Mouse (Mus musculus): Measurements from ENCODE around the gene Iqgap3. TPM values are rescaled to one million over a fixed set of nuclear protein-coding genes. Genes with fewer than 3 reads are reported as not detected.

Iqgap3 gene
- total and polyA plus RNA-seq, 3 experiments = 0.21 to 0.64 (median 0.45) TPM

DNA sequence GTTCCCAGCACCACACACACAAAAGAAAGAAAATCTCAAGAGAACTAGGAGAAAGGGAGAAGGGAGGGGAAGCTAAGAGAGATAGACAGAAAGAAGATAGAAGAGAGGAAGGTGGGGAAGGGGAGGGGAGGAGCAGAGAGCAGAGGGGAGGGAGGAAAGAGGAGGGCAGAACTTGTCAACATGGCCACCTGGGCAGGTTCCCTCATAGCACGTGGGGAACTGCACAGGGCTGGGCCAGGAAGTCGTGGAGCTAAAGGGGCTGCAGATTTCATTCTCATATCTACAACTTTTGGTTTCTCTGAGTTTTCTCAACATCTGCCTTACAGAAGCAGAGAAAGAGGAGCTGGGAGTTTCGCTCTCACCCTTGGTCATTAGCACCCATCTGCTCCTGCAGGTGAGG lies 45.9 kb downstream of the Iqgap3 start:
- intact Hi-C loops (cut with DNase I) = loop anchor here (10.0 kb wide), 1 partner anchor 47 kb away; no protein-coding TSS in a partner anchor
- H3K36me3 ChIP-seq (ENCODE audit: control insufficient read depth, insufficient read depth, low read length) = no peaks in the 10 kb centered on the region
- H3K27me3 ChIP-seq (ENCODE audit: control insufficient read depth, insufficient read depth, low read length) = no peaks in the 10 kb centered on the region
- no peaks in the 10 kb centered on the region for H3K79me2 ChIP-seq (replicated peaks; ENCODE audit: control insufficient read depth, insufficient read depth, low read length)
- H3K4me1 ChIP-seq (ENCODE audit: control insufficient read depth, insufficient read depth, low read length) = peaks cover 2% of the 10 kb centered on the region; the same call in 1 of the 2 replicates
- TF ChIP-seq EP300 (IDR thresholded peaks at IDR 0.05; ENCODE audit: insufficient read depth, low read depth, low read length) (no peak), CTCF (IDR thresholded peaks at IDR 0.05) (no peak), POLR2A (IDR thresholded peaks at IDR 0.05; ENCODE audit: insufficient read depth, low read depth, low read length) (no peak)
- H3K27ac ChIP-seq = no peak overlapping the region
- no peak overlapping the region for H3K9ac ChIP-seq (ENCODE audit: low read depth, low read length)
- 52% methylated on average over 3 of the region's 3 CpGs for WGBS
- DNase-seq = no peak
- H3K4me3 ChIP-seq = no peak overlapping the region

DNA sequence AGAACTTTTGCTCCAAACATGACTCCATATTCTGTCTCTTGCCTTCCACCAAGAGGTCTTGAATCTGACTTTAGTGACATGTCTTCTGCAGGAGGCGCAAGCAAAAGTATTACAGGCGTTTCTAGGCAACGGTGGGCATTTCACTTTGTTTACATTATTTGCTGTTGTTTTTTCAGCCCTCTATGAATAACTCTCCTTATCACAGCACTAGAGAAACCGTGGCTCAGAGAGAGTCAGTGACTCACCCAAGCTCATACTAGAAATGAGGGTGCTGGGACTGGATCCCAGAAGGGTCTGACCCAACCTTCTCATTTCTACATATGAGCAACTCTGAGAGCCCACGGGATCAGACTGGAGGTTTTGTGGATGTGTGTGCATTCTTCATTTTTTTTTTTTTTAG lies 46.3 kb downstream of the Iqgap3 start:
- intact Hi-C loops (cut with DNase I) = loop anchor here (10.0 kb wide), 1 partner anchor 47 kb away; no protein-coding TSS in a partner anchor
- no peaks in the 10 kb centered on the region for H3K36me3 ChIP-seq (ENCODE audit: control insufficient read depth, insufficient read depth, low read length)
- H3K4me3 ChIP-seq = no peak overlapping the region
- H3K9ac ChIP-seq (ENCODE audit: low read depth, low read length) = no peak overlapping the region
- WGBS = 41% methylated on average over 5 of the region's 5 CpGs
- no peak for TF ChIP-seq POLR2A (IDR thresholded peaks at IDR 0.05; ENCODE audit: insufficient read depth, low read depth, low read length)
- TF ChIP-seq EP300 (IDR thresholded peaks at IDR 0.05; ENCODE audit: insufficient read depth, low read depth, low read length) = no peak
- TF ChIP-seq CTCF (IDR thresholded peaks at IDR 0.05) = no peak
- no peak overlapping the region for H3K27ac ChIP-seq
- H3K27me3 ChIP-seq (ENCODE audit: control insufficient read depth, insufficient read depth, low read length) = no peaks in the 10 kb centered on the region
- DNase-seq = no peak
- H3K79me2 ChIP-seq (replicated peaks; ENCODE audit: control insufficient read depth, insufficient read depth, low read length) = no peaks in the 10 kb centered on the region
- peaks cover 3% of the 10 kb centered on the region for H3K4me1 ChIP-seq (ENCODE audit: control insufficient read depth, insufficient read depth, low read length)

DNA sequence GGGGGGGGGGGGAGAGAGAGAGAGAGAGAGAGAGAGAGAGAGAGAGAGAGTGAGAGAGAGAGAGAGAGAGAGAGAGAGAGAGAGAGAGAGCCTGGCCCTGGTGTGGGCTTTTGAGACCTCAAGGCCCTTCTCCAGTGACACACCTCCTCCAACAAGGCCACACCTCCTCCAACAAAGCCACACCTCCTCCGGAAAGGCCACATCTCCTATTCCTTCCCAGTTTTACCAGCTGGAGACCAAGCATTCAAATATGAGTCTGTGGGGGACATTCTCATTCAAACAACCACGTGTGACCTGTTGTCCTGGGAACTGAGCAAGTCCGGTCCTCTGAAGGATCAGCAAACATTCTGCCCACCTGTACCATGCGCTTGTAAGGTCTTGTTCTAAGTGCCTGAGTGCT lies 47.2 kb downstream of the Iqgap3 start:
- 69% methylated on average over 4 of the region's 4 CpGs for WGBS
- no peaks in the 10 kb centered on the region for H3K27me3 ChIP-seq (ENCODE audit: control insufficient read depth, insufficient read depth, low read length)
- H3K27ac ChIP-seq = no peak overlapping the region
- no peaks in the 10 kb centered on the region for H3K36me3 ChIP-seq (ENCODE audit: control insufficient read depth, insufficient read depth, low read length)
- no peak overlapping the region for H3K9ac ChIP-seq (ENCODE audit: low read depth, low read length)
- DNase-seq = no peak
- no peaks in the 10 kb centered on the region for H3K79me2 ChIP-seq (replicated peaks; ENCODE audit: control insufficient read depth, insufficient read depth, low read length)
- no peak overlapping the region for H3K4me3 ChIP-seq
- TF ChIP-seq POLR2A (IDR thresholded peaks at IDR 0.05; ENCODE audit: insufficient read depth, low read depth, low read length) (no peak), CTCF (IDR thresholded peaks at IDR 0.05) (no peak), EP300 (IDR thresholded peaks at IDR 0.05; ENCODE audit: insufficient read depth, low read depth, low read length) (no peak)
- intact Hi-C loops (cut with DNase I) = loop anchor here (10.0 kb wide), 1 partner anchor 46 kb away; no protein-coding TSS in a partner anchor
- peaks cover 5% of the 10 kb centered on the region for H3K4me1 ChIP-seq (ENCODE audit: control insufficient read depth, insufficient read depth, low read length)

DNA sequence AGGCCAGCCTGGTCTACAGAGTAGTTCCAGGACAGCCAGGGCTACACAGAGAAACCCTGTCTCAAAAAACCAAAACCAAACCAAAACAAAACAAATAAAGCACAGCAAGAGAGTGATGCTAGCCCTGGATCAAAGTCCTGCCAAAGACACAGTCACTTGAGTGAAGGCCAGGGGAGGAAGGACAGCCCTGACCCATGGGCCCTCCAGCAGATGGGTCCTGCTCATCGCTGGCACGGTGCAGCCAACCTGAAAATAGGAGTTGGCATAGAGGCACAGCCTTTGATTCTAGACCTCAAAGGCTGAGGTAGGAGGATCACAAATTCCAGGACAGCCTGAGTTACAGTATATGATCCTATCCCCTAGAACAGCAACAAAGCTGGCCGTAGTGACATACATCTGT lies 49.3 kb downstream of the Iqgap3 start:
- no peaks in the 10 kb centered on the region for H3K79me2 ChIP-seq (replicated peaks; ENCODE audit: control insufficient read depth, insufficient read depth, low read length)
- intact Hi-C loops (cut with DNase I) = loop anchor here (1.0 kb wide), 1 partner anchor 27 kb away; no protein-coding TSS in a partner anchor
- no peaks in the 10 kb centered on the region for H3K36me3 ChIP-seq (ENCODE audit: control insufficient read depth, insufficient read depth, low read length)
- DNase-seq = no peak
- no peaks in the 10 kb centered on the region for H3K27me3 ChIP-seq (ENCODE audit: control insufficient read depth, insufficient read depth, low read length)
- no peak overlapping the region for H3K9ac ChIP-seq (ENCODE audit: low read depth, low read length)
- H3K27ac ChIP-seq = no peak overlapping the region
- H3K4me3 ChIP-seq = no peak overlapping the region
- TF ChIP-seq EP300 (IDR thresholded peaks at IDR 0.05; ENCODE audit: insufficient read depth, low read depth, low read length) = no peak
- no peak for TF ChIP-seq CTCF (IDR thresholded peaks at IDR 0.05)
- no peak for TF ChIP-seq POLR2A (IDR thresholded peaks at IDR 0.05; ENCODE audit: insufficient read depth, low read depth, low read length)
- H3K4me1 ChIP-seq (ENCODE audit: control insufficient read depth, insufficient read depth, low read length) = peaks cover 5% of the 10 kb centered on the region
- 70% methylated on average over 3 of the region's 3 CpGs for WGBS

DNA sequence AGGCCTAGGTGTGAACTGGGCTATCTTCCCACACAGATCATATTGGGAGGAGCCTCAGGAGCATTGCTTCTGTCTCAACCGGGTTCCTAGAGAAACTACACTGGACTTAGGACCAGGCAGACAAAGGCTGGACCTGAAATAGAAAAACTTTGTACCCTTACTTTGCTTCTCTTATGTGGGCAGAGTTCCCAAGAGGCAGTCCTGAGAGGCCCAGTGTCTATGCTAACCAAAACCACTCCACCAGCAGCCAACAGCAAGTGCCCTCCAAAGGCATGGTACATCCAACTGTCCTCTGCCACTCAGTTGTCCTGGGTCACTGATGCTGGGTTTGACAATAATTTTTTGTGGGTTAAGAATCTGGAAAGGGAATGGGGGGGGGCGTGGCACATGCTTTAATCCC lies 50.7 kb downstream of the Iqgap3 start:
- DNase-seq = no peak
- no peaks in the 10 kb centered on the region for H3K36me3 ChIP-seq (ENCODE audit: control insufficient read depth, insufficient read depth, low read length)
- WGBS = 57% methylated on average over 2 of the region's 2 CpGs
- no peaks in the 10 kb centered on the region for H3K27me3 ChIP-seq (ENCODE audit: control insufficient read depth, insufficient read depth, low read length)
- no peaks in the 10 kb centered on the region for H3K79me2 ChIP-seq (replicated peaks; ENCODE audit: control insufficient read depth, insufficient read depth, low read length)
- H3K4me3 ChIP-seq = no peak overlapping the region
- peak overlapping the region; percentile 92 for H3K27ac ChIP-seq
- intact Hi-C loops (cut with DNase I) = loop anchor here (2.0 kb wide), 1 partner anchor 46 kb away; no protein-coding TSS in a partner anchor
- peaks cover 8% of the 10 kb centered on the region for H3K4me1 ChIP-seq (ENCODE audit: control insufficient read depth, insufficient read depth, low read length)
- TF ChIP-seq EP300 (IDR thresholded peaks at IDR 0.05; ENCODE audit: insufficient read depth, low read depth, low read length) (no peak), POLR2A (IDR thresholded peaks at IDR 0.05; ENCODE audit: insufficient read depth, low read depth, low read length) (no peak), CTCF (IDR thresholded peaks at IDR 0.05) (no peak)
- no peak overlapping the region for H3K9ac ChIP-seq (ENCODE audit: low read depth, low read length)

DNA sequence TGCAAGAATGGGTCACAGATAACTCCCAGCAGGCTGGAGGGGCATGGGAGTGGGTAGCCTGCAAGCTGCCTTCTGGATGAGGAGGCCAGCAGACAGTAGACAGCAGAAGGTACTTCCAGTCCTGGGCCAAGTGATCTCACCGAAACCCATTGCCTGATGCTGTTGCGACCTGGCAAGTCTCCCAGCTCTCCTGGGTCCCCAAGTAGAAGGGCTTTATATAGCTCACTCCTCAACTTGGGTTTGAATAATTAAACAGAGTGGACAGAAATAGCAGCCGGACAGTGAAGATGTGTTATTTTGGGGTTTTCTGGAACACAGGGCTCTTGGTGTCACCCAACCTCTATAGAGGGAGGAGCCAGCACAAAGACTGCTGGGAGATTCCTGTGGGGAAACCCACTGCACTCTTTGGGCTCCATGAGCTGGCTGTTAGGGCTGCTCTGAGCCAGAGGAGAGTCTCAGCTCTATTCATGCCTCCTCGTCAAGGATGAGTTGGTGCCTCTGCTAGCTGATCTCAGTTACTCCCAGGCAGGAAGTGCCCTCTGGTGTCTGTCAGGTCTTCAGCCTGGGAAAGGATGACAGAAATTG lies 51.5 kb downstream of the Iqgap3 start:
- 21% methylated on average over 4 of the region's 4 CpGs for WGBS
- intact Hi-C loops (cut with DNase I) = loop anchor here (2.0 kb wide), 1 partner anchor 46 kb away; no protein-coding TSS in a partner anchor
- Histone ChIP-seq H3K36me3 (ENCODE audit: control insufficient read depth, insufficient read depth, low read length) (no peaks in the 10 kb centered on the region), H3K27me3 (ENCODE audit: control insufficient read depth, insufficient read depth, low read length) (no peaks in the 10 kb centered on the region), H3K27ac (peak overlapping the region; percentile 92), H3K9ac (ENCODE audit: low read depth, low read length) (peak overlapping the region; percentile 57), H3K4me3 (peak overlapping the region; percentile 9; the same call in 1 of the 2 replicates), H3K79me2 (replicated peaks; ENCODE audit: control insufficient read depth, insufficient read depth, low read length) (no peaks in the 10 kb centered on the region), H3K4me1 (ENCODE audit: control insufficient read depth, insufficient read depth, low read length) (peaks cover 8% of the 10 kb centered on the region)
- TF ChIP-seq EP300 (IDR thresholded peaks at IDR 0.05; ENCODE audit: insufficient read depth, low read depth, low read length) (0 out of 2 replicates have a peak, but pooled peaks have one; percentile 66), CTCF (IDR thresholded peaks at IDR 0.05) (peak; percentile 19), POLR2A (IDR thresholded peaks at IDR 0.05; ENCODE audit: insufficient read depth, low read depth, low read length) (peak; percentile 89)
- DNase-seq = peak; percentile 67 to 82

Measured in heart, adult 2 months (tissue).